Mouse (Mus musculus) monocyte, adult 5-6 weeks (primary cell): Measurements from ENCODE around the gene Gm45062. TPM values are rescaled to one million over a fixed set of nuclear protein-coding genes. Genes with fewer than 3 reads are reported as not detected.

ENCODE experiments used
- ATAC-seq: fragments of 153-309, 156-312 bp; replicated peaks from 2 replicates; pipeline ENCODE4 v1.8.0; 2017; ENCODE audit warnings: mild to moderate bottlenecking; ENCODE audit not compliant: low TSS enrichment, insufficient number of reproducible peaks, severe bottlenecking, poor library complexity, low FRiP score
- total RNA-seq: library from RNA; stranded (forward); fragments of 200-1000, 200-491, 200-594 nt; gene quantifications from 3 replicates; pipeline ENCODE4 v1.2.3, GENCODE M21; 2017

Gm45062 gene
- total RNA-seq, 1 experiment from 2014 or later, result 11.0 TPM

- ATAC-seq, result no peak
Measured at GRCm38 (mm10) chr6:8458596-8458995, 199.3 kb downstream of the Gm45062 start.

GRCm38 (mm10) chr6:8462447-8462846 lies 203.2 kb downstream of the Gm45062 start:
- ATAC-seq, result no peak

- no peak for ATAC-seq
Measured at GRCm38 (mm10) chr6:8465388-8465787, 206.1 kb downstream of the Gm45062 start.

GRCm38 (mm10) chr6:8465985-8466384 lies 206.7 kb downstream of the Gm45062 start:
- ATAC-seq, result no peak

- ATAC-seq, result no peak
Measured at GRCm38 (mm10) chr6:8467667-8468337, 208.6 kb downstream of the Gm45062 start.

- no peak for ATAC-seq
Measured at GRCm38 (mm10) chr6:8469918-8470317, 210.7 kb downstream of the Gm45062 start.

GRCm38 (mm10) chr6:8472125-8472524 lies 212.9 kb downstream of the Gm45062 start:
- no peak for ATAC-seq

- ATAC-seq, result no peak
Measured at GRCm38 (mm10) chr6:8472915-8473314, 213.7 kb downstream of the Gm45062 start.

GRCm38 (mm10) chr6:8473498-8473897 lies 214.2 kb downstream of the Gm45062 start:
- no peak for ATAC-seq

GRCm38 (mm10) chr6:8474316-8474715 lies 215.1 kb downstream of the Gm45062 start:
- ATAC-seq, result no peak

GRCm38 (mm10) chr6:8474820-8475219 lies 215.6 kb downstream of the Gm45062 start:
- no peak for ATAC-seq

GRCm38 (mm10) chr6:8479176-8479575 lies 219.9 kb downstream of the Gm45062 start:
- no peak for ATAC-seq

GRCm38 (mm10) chr6:8484437-8485275 lies 225.4 kb downstream of the Gm45062 start:
- no peak for ATAC-seq

GRCm38 (mm10) chr6:8485414-8486175 lies 226.3 kb downstream of the Gm45062 start:
- peak; percentile 88 for ATAC-seq

- no peak for ATAC-seq
Measured at GRCm38 (mm10) chr6:8486391-8487043, 227.3 kb downstream of the Gm45062 start.

GRCm38 (mm10) chr6:8487044-8487853 lies 228.0 kb downstream of the Gm45062 start:
- ATAC-seq, result no peak

GRCm38 (mm10) chr6:8488249-8488648 lies 229.0 kb downstream of the Gm45062 start:
- no peak for ATAC-seq

GRCm38 (mm10) chr6:8489266-8489665 lies 230.0 kb downstream of the Gm45062 start:
- no peak for ATAC-seq
